Mouse (Mus musculus) liver, embryonic 13.5 days (tissue): ENCODE measurements at regions not wholly inside any gene's neighbourhood (a gene's known extent, or its start where the extent isn't known, plus 50 kb on each side); places are given as distances from the start of the nearest gene placed in this dataset.
A peak's percentile ranks its signal among the peaks of the same experiment; 100 is the strongest.

ENCODE experiments used
- ATAC-seq: fragments of 200-750 bp; cut with Nextera tagmentation; 2 replicates; pipeline ENCODE4 v1.8.0; 2017; ENCODE audit warnings: low read depth, mild to moderate bottlenecking, moderate number of reproducible peaks, moderate library complexity
- DNase-seq: peaks from one replicate; pipeline ENCODE4 v3.0.0; 2022
- H3K27ac ChIP-seq: fragments of 300-500 bp; sonication (generic); 2 replicates; pipeline ENCODE4 v1.5.1; 2015; ENCODE audit warnings: moderate library complexity, mild to moderate bottlenecking, inconsistent platforms
- H3K27me3 ChIP-seq: fragments of 300-500 bp; sonication (generic); 2 replicates; pipeline ENCODE4 v1.6.1; 2015; ENCODE audit warnings: mild to moderate bottlenecking, inconsistent platforms
- H3K36me3 ChIP-seq: fragments of 300-500 bp; sonication (generic); 2 replicates; pipeline ENCODE4 v1.6.1; 2015; ENCODE audit warnings: mild to moderate bottlenecking, inconsistent platforms
- H3K4me1 ChIP-seq: fragments of 300-500 bp; sonication (generic); replicated peaks from 2 replicates; pipeline ENCODE4 v1.6.1; 2015; ENCODE audit warnings: inconsistent platforms
- H3K4me2 ChIP-seq: fragments of 300-500 bp; sonication (generic); 2 replicates; pipeline ENCODE4 v1.6.1; 2015; ENCODE audit warnings: inconsistent platforms, mild to moderate bottlenecking, moderate library complexity
- H3K4me3 ChIP-seq: fragments of 300-500 bp; sonication (generic); replicated peaks from 2 replicates; pipeline ENCODE4 v1.5.1; 2015; ENCODE audit warnings: mild to moderate bottlenecking, inconsistent platforms
- H3K9ac ChIP-seq: fragments of 300-500 bp; sonication (generic); 2 replicates; pipeline ENCODE4 v1.6.1; 2015; ENCODE audit warnings: mild to moderate bottlenecking, inconsistent platforms
- H3K9me3 ChIP-seq: fragments of 300-500 bp; sonication (generic); replicated peaks from 2 replicates; pipeline ENCODE4 v1.6.1; 2016; ENCODE audit warnings: inconsistent platforms
- WGBS: fragments of 180-500 bp; shearing (Covaris S2); methylation state at CpG from one replicate; pipeline ENCODE4 v1.1.7; 2015; ENCODE audit not compliant: insufficient replicate concordance; 5-methylcytosine and 5-hydroxymethylcytosine counted together

- Histone ChIP-seq H3K27me3 (no peaks in the 10 kb centered on the region), H3K4me3 (no peak overlapping the region), H3K9ac (no peak overlapping the region), H3K9me3 (no peaks in the 10 kb centered on the region), H3K27ac (no peak overlapping the region), H3K4me2 (no peak overlapping the region), H3K4me1 (peaks cover 26% of the 10 kb centered on the region), H3K36me3 (no peaks in the 10 kb centered on the region)
- DNase-seq (no peak), ATAC-seq (no peak)
- 66% methylated on average over 3 of the region's 3 CpGs for WGBS
Observed at GRCm38 (mm10) chr8:126538136-126538535, 55.6 kb downstream of the Irf2bp2 start.

- no peak overlapping the region for H3K4me2 ChIP-seq
- H3K4me1 ChIP-seq: peaks cover 26% of the 10 kb centered on the region
- H3K27ac ChIP-seq: 0 out of 2 replicates have a peak overlapping the region, but pooled peaks have one; percentile 32
- no peaks in the 10 kb centered on the region for H3K9me3 ChIP-seq
- WGBS: 34% methylated on average over 6 of the region's 6 CpGs
- H3K36me3 ChIP-seq: no peaks in the 10 kb centered on the region
- H3K4me3 ChIP-seq: no peak overlapping the region
- no peaks in the 10 kb centered on the region for H3K27me3 ChIP-seq
- ATAC-seq (no peak), DNase-seq (no peak)
- H3K9ac ChIP-seq: no peak overlapping the region
Observed at GRCm38 (mm10) chr8:126536928-126537618, 56.7 kb downstream of the Irf2bp2 start.

GRCm38 (mm10) chr8:126536132-126536927 is 57.5 kb downstream of the Irf2bp2 start:
- Histone ChIP-seq H3K4me3 (no peak overlapping the region), H3K9me3 (no peaks in the 10 kb centered on the region), H3K36me3 (no peaks in the 10 kb centered on the region), H3K27me3 (no peaks in the 10 kb centered on the region), H3K4me1 (peaks cover 26% of the 10 kb centered on the region), H3K27ac (0 out of 2 replicates have a peak overlapping the region, but pooled peaks have one; percentile 32), H3K9ac (no peak overlapping the region), H3K4me2 (no peak overlapping the region)
- ATAC-seq: no peak
- no peak for DNase-seq
- WGBS: 27% methylated on average over 11 of the region's 11 CpGs

GRCm38 (mm10) chr8:126532284-126532974 is 57.6 kb upstream of the Tarbp1 start:
- Histone ChIP-seq H3K4me1 (0 out of 2 replicates have a peak, but pooled peaks cover 6% of the 10 kb centered on the region), H3K36me3 (no peaks in the 10 kb centered on the region), H3K4me2 (no peak overlapping the region), H3K9me3 (no peaks in the 10 kb centered on the region), H3K27me3 (no peaks in the 10 kb centered on the region), H3K4me3 (no peak overlapping the region), H3K9ac (no peak overlapping the region), H3K27ac (no peak overlapping the region)
- DNase-seq (no peak), ATAC-seq (no peak)
- 39% methylated on average over 7 of the region's 7 CpGs for WGBS

- Histone ChIP-seq H3K4me2 (no peak overlapping the region), H3K27ac (no peak overlapping the region), H3K27me3 (no peaks in the 10 kb centered on the region), H3K36me3 (no peaks in the 10 kb centered on the region), H3K9ac (no peak overlapping the region), H3K4me3 (no peak overlapping the region), H3K9me3 (no peaks in the 10 kb centered on the region), H3K4me1 (peaks cover 7% of the 10 kb centered on the region; the same call in 1 of the 2 replicates)
- WGBS: 59% methylated on average over 7 of the region's 7 CpGs
- no peak for DNase-seq
- no peak for ATAC-seq
Observed at GRCm38 (mm10) chr8:126531459-126531858, 56.6 kb upstream of the Tarbp1 start.

GRCm38 (mm10) chr8:126529409-126529808 is 54.5 kb upstream of the Tarbp1 start:
- WGBS: 53% methylated on average over 3 of the region's 3 CpGs
- H3K9me3 ChIP-seq: no peaks in the 10 kb centered on the region
- no peak overlapping the region for H3K4me3 ChIP-seq
- no peak overlapping the region for H3K4me2 ChIP-seq
- ATAC-seq (no peak), DNase-seq (no peak)
- no peaks in the 10 kb centered on the region for H3K27me3 ChIP-seq
- H3K4me1 ChIP-seq: peaks cover 5% of the 10 kb centered on the region; the same call in 1 of the 2 replicates
- H3K27ac ChIP-seq: no peak overlapping the region
- H3K36me3 ChIP-seq: no peaks in the 10 kb centered on the region
- H3K9ac ChIP-seq: no peak overlapping the region

- H3K4me1 ChIP-seq: peaks cover 5% of the 10 kb centered on the region; the same call in 1 of the 2 replicates
- WGBS: 63% methylated on average over 9 of the region's 9 CpGs
- no peak overlapping the region for H3K9ac ChIP-seq
- H3K9me3 ChIP-seq: no peaks in the 10 kb centered on the region
- H3K4me3 ChIP-seq: no peak overlapping the region
- H3K27me3 ChIP-seq: no peaks in the 10 kb centered on the region
- no peak for ATAC-seq
- no peak overlapping the region for H3K4me2 ChIP-seq
- H3K36me3 ChIP-seq: no peaks in the 10 kb centered on the region
- H3K27ac ChIP-seq: no peak overlapping the region
- DNase-seq: no peak
Observed at GRCm38 (mm10) chr8:126528434-126529080, 53.7 kb upstream of the Tarbp1 start.

GRCm38 (mm10) chr8:126526864-126527571 is 52.2 kb upstream of the Tarbp1 start:
- 19% methylated on average over 14 of the region's 14 CpGs for WGBS

GRCm38 (mm10) chr8:126525575-126525974 is 50.7 kb upstream of the Tarbp1 start:
- Histone ChIP-seq H3K27me3 (no peaks in the 10 kb centered on the region), H3K4me3 (no peak overlapping the region), H3K4me2 (no peak overlapping the region), H3K9me3 (no peaks in the 10 kb centered on the region), H3K9ac (no peak overlapping the region), H3K27ac (no peak overlapping the region), H3K4me1 (peaks cover 5% of the 10 kb centered on the region; the same call in 1 of the 2 replicates), H3K36me3 (no peaks in the 10 kb centered on the region)
- WGBS: 55% methylated on average over 1 of the region's 1 CpGs
- ATAC-seq (no peak), DNase-seq (no peak)

More at GRCm38 (mm10) chr8:126526864-126527571, 52.2 kb upstream of the Tarbp1 start:
- peak; percentile 66 for ATAC-seq
- H3K4me3 ChIP-seq: no peak overlapping the region
- H3K4me1 ChIP-seq: peaks cover 5% of the 10 kb centered on the region; the same call in 1 of the 2 replicates
- peak overlapping the region; percentile 63; the same call in 1 of the 2 replicates for H3K27ac ChIP-seq
- H3K27me3 ChIP-seq: no peaks in the 10 kb centered on the region
- H3K9ac ChIP-seq: no peak overlapping the region; the same call in 1 of the 2 replicates
- no peak for DNase-seq
- H3K36me3 ChIP-seq: no peaks in the 10 kb centered on the region
- no peak overlapping the region for H3K4me2 ChIP-seq
- H3K9me3 ChIP-seq: no peaks in the 10 kb centered on the region
